Mouse (Mus musculus): ENCODE measurements around the gene Tmem234.

DNA sequence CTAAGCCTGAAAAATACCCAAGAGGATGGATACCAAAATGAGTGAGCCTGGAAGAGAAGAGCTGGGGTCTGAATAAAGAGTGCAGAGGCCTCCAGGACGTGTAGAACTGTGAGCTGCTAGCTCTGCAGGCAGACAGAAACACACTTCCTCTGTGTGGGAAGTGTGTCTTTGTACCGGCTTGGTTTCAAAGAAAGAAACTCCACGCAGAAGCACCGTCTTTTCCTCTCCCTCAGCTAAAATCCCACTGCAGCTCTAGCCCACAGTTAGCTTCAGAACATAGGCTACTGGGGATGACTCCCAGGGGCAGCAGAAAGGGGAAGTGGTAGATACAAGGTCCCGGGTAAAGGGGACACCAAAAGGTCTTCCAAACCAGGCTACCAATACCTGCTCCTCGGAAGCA is 44.7 kb downstream of the Tmem234 start:
- TF ChIP-seq CTCF (IDR thresholded peaks at IDR 0.05; ENCODE audit: low read depth) (no peak), EP300 (optimal IDR thresholded peaks at IDR 0.05) (no peak)

Measured in stomach, postnatal 0 days (tissue).